Comparison of ENCODE assay signal across 8 mouse cellular contexts in the genomic region with DNA sequence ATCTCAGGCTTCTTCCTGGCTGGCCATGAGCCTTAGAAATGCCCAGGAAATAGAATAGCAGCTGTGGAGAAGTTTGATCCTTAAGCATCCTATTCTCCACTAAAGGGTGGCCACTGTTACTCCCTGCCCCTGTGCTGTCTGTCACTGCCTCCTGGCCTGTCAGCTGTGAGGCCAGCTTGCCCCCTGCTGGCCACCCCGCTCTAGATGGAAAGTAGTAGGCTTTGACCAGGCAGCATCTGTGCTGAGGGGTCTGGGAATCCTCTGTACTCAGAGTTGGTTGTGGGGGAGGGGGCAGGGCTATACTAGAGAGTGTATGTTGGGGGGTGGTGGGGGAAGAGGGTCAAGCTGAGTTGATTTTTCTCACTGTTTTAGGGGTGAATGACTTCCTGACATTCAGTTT.
DNase-seq lines count a peak whose midpoint lies in the region; ATAC-seq and TF ChIP-seq lines count a peak whose summit lies in the region.

No protein-coding gene starts in this region.

- H3K27ac ChIP-seq in CH12.LX (ENCODE audit: insufficient read depth, low read depth), result no peak overlapping the region
- H3K27ac ChIP-seq in forebrain, embryonic 13.5 days, result no peak overlapping the region
- H3K27ac ChIP-seq in heart, postnatal 0 days (ENCODE audit: low read depth), result no peak overlapping the region
- no peak overlapping the region for H3K27ac ChIP-seq in liver, postnatal 0 days (ENCODE audit: low read depth)
- no peak overlapping the region for H3K27ac ChIP-seq in neural tube, embryonic 15.5 days (replicated peaks)

- H3K79me2 ChIP-seq in CH12.LX (replicated peaks; ENCODE audit: control insufficient read depth, extremely low read depth, insufficient read depth, poor library complexity, severe bottlenecking), result no peaks in the 10 kb centered on the region

- dilution Hi-C loops in CH12.LX (cut with MboI; ENCODE audit: extremely low pct_ligation_motif_present, extremely low pct_unique_long_range_greater_than_20kb, low sequenced_read_pairs), result no loop called here

- no peak for TF ChIP-seq EP300 in CH12.LX (IDR thresholded peaks at IDR 0.05; ENCODE audit: low read length)
- no peak for TF ChIP-seq EP300 in heart, postnatal 0 days (IDR thresholded peaks at IDR 0.05; ENCODE audit: low read depth)
- TF ChIP-seq EP300 in liver, postnatal 0 days (IDR thresholded peaks at IDR 0.05; ENCODE audit: low read depth), result no peak

- TF ChIP-seq RAD21 in CH12.LX (IDR thresholded peaks at IDR 0.05; ENCODE audit: low read depth, low read length), result peak; percentile 34

- no peaks in the 10 kb centered on the region for H3K36me3 ChIP-seq in CH12.LX (replicated peaks in 1 of 2; ENCODE audit: control insufficient read depth in 1 of 2, insufficient read depth in 1 of 2, low read length in 1 of 2)
- H3K36me3 ChIP-seq in forebrain, embryonic 13.5 days (ENCODE audit: poor library complexity, severe bottlenecking), result no peaks in the 10 kb centered on the region
- no peaks in the 10 kb centered on the region for H3K36me3 ChIP-seq in heart, postnatal 0 days (replicated peaks; ENCODE audit: control insufficient read depth, insufficient read depth, low read length)
- H3K36me3 ChIP-seq in liver, postnatal 0 days (replicated peaks; ENCODE audit: insufficient read depth, low read length), result no peaks in the 10 kb centered on the region
- no peaks in the 10 kb centered on the region for H3K36me3 ChIP-seq in neural tube, embryonic 15.5 days

- no peaks in the 10 kb centered on the region for H3K4me1 ChIP-seq in CH12.LX (ENCODE audit: control insufficient read depth in 1 of 2, insufficient read depth in 2 of 2)
- H3K4me1 ChIP-seq in forebrain, embryonic 13.5 days, result peaks cover 13% of the 10 kb centered on the region; the same call in 1 of the 2 replicates
- no peaks in the 10 kb centered on the region for H3K4me1 ChIP-seq in heart, postnatal 0 days (ENCODE audit: control insufficient read depth, insufficient read depth)
- no peaks in the 10 kb centered on the region for H3K4me1 ChIP-seq in liver, postnatal 0 days (ENCODE audit: insufficient read depth)
- H3K4me1 ChIP-seq in neural tube, embryonic 15.5 days, result no peaks in the 10 kb centered on the region

- no peak overlapping the region for H3K4me3 ChIP-seq in CH12.LX (replicated peaks in 1 of 3; ENCODE audit: low read depth in 2 of 3, low read length in 2 of 3, poor library complexity in 1 of 3)
- H3K4me3 ChIP-seq in forebrain, embryonic 13.5 days, result no peak overlapping the region
- H3K4me3 ChIP-seq in heart, postnatal 0 days (ENCODE audit: low read depth, low read length), result no peak overlapping the region
- no peak overlapping the region for H3K4me3 ChIP-seq in liver, postnatal 0 days (ENCODE audit: low read depth, low read length)
- no peak overlapping the region for H3K4me3 ChIP-seq in neural tube, embryonic 15.5 days (replicated peaks)

- peaks cover 50% of the 10 kb centered on the region for H3K27me3 ChIP-seq in CH12.LX (replicated peaks)
- no peaks in the 10 kb centered on the region for H3K27me3 ChIP-seq in forebrain, embryonic 13.5 days
- no peaks in the 10 kb centered on the region for H3K27me3 ChIP-seq in heart, postnatal 0 days (ENCODE audit: control insufficient read depth, insufficient read depth, low read length)
- no peaks in the 10 kb centered on the region for H3K27me3 ChIP-seq in liver, postnatal 0 days (ENCODE audit: insufficient read depth, low read length)
- H3K27me3 ChIP-seq in neural tube, embryonic 15.5 days (replicated peaks), result no peaks in the 10 kb centered on the region

- in situ Hi-C loops in CH12.LX (cut with MboI; ENCODE audit: low pct_ligation_motif_present, low pct_unique_long_range_greater_than_20kb, low sequenced_read_pairs), result loop anchor here (25.0 kb wide), 1 partner anchor 883 kb away; no protein-coding TSS in a partner anchor

- peak in 1 of 2 experiments; percentile 34; a peak in 2 of 4 replicates for TF ChIP-seq CTCF in CH12.LX (conservative IDR thresholded peaks at IDR 0.05 in 1 of 2, IDR thresholded peaks at IDR 0.05 in 1 of 2; ENCODE audit: low read depth in 2 of 2, low read length in 2 of 2)
- peak; percentile 91 for TF ChIP-seq CTCF in heart, postnatal 0 days (IDR thresholded peaks at IDR 0.05; ENCODE audit: low read depth)
- peak; percentile 75 for TF ChIP-seq CTCF in liver, postnatal 0 days (IDR thresholded peaks at IDR 0.05; ENCODE audit: low read depth)

- peak; percentile 9 for DNase-seq in CH12.LX (ENCODE audit: extremely low read depth)
- DNase-seq in adrenal gland, postnatal 4 days (ENCODE audit: low spot score in 2 of 2), result peak; percentile 24
- peak; percentile 64 for DNase-seq in heart, postnatal 0 days (ENCODE audit: low spot score)
- peak; percentile 58 to 65 for DNase-seq in kidney, postnatal 25 days
- peak; percentile 35 for DNase-seq in liver, postnatal 0 days
- DNase-seq in urinary bladder, postnatal 25 days (ENCODE audit: low spot score), result peak; percentile 26

- no peak for TF ChIP-seq POLR2A in CH12.LX (IDR thresholded peaks at IDR 0.05; ENCODE audit: low read depth, low read length)

- WGBS in forebrain, embryonic 13.5 days, result 11% methylated on average over 1 of the region's 1 CpGs
- WGBS in heart, postnatal 0 days, result 0% methylated on average over 1 of the region's 1 CpGs
- 0% methylated on average over 1 of the region's 1 CpGs for WGBS in liver, postnatal 0 days (ENCODE audit: insufficient replicate concordance)
- WGBS in neural tube, embryonic 15.5 days, result 0% methylated on average over 1 of the region's 1 CpGs

- no peaks in the 10 kb centered on the region for H3K9me3 ChIP-seq in CH12.LX (replicated peaks; ENCODE audit: low read length)
- no peaks in the 10 kb centered on the region for H3K9me3 ChIP-seq in forebrain, embryonic 13.5 days (replicated peaks)
- no peaks in the 10 kb centered on the region for H3K9me3 ChIP-seq in heart, postnatal 0 days (replicated peaks; ENCODE audit: control insufficient read depth, low read length)
- no peaks in the 10 kb centered on the region for H3K9me3 ChIP-seq in liver, postnatal 0 days (ENCODE audit: low read length)
- H3K9me3 ChIP-seq in neural tube, embryonic 15.5 days (replicated peaks), result no peaks in the 10 kb centered on the region

- H3K4me2 ChIP-seq in CH12.LX (ENCODE audit: insufficient read depth, low read depth, poor library complexity, severe bottlenecking), result no peak overlapping the region
- no peak overlapping the region for H3K4me2 ChIP-seq in forebrain, embryonic 13.5 days
- H3K4me2 ChIP-seq in heart, postnatal 0 days (ENCODE audit: low read depth, low read length), result no peak overlapping the region
- no peak overlapping the region for H3K4me2 ChIP-seq in liver, postnatal 0 days (ENCODE audit: low read depth, low read length)
- no peak overlapping the region for H3K4me2 ChIP-seq in neural tube, embryonic 15.5 days

- H3K9ac ChIP-seq in CH12.LX (ENCODE audit: insufficient read depth, low read depth), result no peak overlapping the region
- no peak overlapping the region for H3K9ac ChIP-seq in forebrain, embryonic 13.5 days
- no peak overlapping the region for H3K9ac ChIP-seq in heart, postnatal 0 days (replicated peaks; ENCODE audit: low read depth, low read length)
- H3K9ac ChIP-seq in liver, postnatal 0 days (replicated peaks), result no peak overlapping the region
- no peak overlapping the region for H3K9ac ChIP-seq in neural tube, embryonic 15.5 days (replicated peaks)

- ATAC-seq in forebrain, embryonic 13.5 days, result peak; percentile 79; the same call in 1 of the 2 replicates
- peak; percentile 58; the same call in 1 of the 2 replicates for ATAC-seq in heart, postnatal 0 days (ENCODE audit: insufficient read depth, low read depth)
- ATAC-seq in liver, postnatal 0 days, result no peak
- peak; percentile 84 for ATAC-seq in neural tube, embryonic 15.5 days (ENCODE audit: low FRiP score)

TF ChIP-seq in CH12.LX, 34 proteins besides CTCF, POLR2A, EP300 and RAD21:
- TF ChIP-seq PAX5 (IDR thresholded peaks at IDR 0.05; ENCODE audit: low read length) (no peak), TBP (conservative IDR thresholded peaks at IDR 0.05; ENCODE audit: low read depth, low read length) (no peak), ZKSCAN1 (IDR thresholded peaks at IDR 0.05; ENCODE audit: borderline replicate concordance, low read depth, low read length) (no peak), JUN (IDR thresholded peaks at IDR 0.05; ENCODE audit: insufficient read depth, low read depth, low read length) (no peak), E2F4 (IDR thresholded peaks at IDR 0.05; ENCODE audit: insufficient replicate concordance, low read depth, low read length) (no peak), ELF1 (IDR thresholded peaks at IDR 0.05; ENCODE audit: low read depth, low read length) (no peak), SMC3 (IDR thresholded peaks at IDR 0.05; ENCODE audit: low read depth, low read length) (peak; percentile 23; the same call in 1 of the 2 replicates)

Comparison
In these comparisons a context has a peak if more than half of its experiments do, and no peak if none do; other contexts are left out.
1. DNase-seq: peak in every context shown above with its lines; median percentile 64 in heart, postnatal 0 days; 62 in kidney, postnatal 25 days; 35 in liver, postnatal 0 days; 26 in urinary bladder, postnatal 25 days; 24 in adrenal gland, postnatal 4 days; 9 in CH12.LX.